Mouse (Mus musculus) retina, embryonic 14.5 days (tissue): ENCODE measurements at regions not wholly inside any gene's neighbourhood (a gene's known extent, or its start where the extent isn't known, plus 50 kb on each side); places are given as distances from the start of the nearest gene placed in this dataset.
A peak's percentile ranks its signal among the peaks of the same experiment; 100 is the strongest.
"Not testable (repeated sequence)": the region's sequence is repeated elsewhere in the genome, so short reads cannot be mapped to it uniquely, and the experiment has no call there.

Experiments used
- DNase-seq: peaks from one replicate; pipeline ENCODE4 v3.0.0-alpha.2; 2015; ENCODE audit warnings: low spot score

DNA sequence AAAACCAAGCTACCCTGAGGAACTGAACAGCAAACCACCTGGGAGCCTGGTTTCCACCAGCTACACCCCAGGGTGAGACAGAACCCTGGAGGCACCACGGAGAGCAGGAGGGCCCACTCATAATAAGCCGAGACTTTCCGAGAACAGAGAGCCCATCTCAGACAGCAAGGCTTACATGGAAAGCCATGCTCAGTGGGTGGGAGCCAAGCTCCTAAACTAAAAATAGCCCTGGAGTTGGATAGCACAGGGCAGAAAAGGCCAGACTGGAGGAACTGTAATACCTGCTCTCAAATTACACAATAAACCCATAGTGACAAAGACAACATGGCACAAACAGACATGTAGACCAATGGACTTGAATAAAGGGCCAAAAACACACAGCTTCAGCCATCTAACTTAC lies 69.9 kb downstream of the Fbxo4 start:
- no peak for DNase-seq

DNA sequence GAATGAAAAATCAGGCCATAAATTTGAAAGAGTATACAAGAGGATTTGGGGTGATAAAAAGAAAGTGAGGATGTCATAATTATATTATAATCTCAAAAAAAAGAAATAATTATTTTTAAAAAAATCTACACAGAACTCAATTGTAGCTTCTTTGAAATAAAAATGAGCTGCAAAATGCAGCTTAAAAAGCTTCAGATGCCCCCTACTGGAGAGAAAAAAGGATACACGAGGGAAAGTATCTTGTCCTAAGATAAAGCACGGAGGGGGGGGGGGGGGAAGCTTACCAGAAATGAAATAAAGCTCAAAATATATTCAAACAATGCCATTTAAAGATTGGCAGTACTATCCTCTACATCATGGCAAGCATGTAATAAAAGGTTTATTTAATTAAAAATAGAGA lies 70.7 kb downstream of the Fbxo4 start:
- DNase-seq, result peak; percentile 39

DNA sequence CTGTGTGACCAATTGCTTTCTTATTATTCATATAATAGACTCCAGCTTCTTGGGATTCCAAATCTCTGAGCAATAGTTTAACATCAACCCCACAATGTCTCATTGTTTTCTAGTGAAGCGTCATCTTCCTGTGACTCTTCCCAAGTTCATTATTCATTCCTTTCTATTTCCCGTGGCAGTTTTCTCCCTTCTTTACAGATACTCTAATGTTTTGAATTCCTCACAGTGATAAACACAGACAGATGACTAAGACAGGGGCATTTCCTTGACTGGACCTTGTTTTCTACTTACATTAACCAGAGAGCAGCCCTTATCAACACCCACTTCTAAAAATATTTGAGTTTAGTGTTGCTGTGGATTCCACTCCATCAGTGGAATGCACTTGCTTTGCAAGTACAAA lies 73.8 kb downstream of the Fbxo4 start:
- no peak for DNase-seq

DNA sequence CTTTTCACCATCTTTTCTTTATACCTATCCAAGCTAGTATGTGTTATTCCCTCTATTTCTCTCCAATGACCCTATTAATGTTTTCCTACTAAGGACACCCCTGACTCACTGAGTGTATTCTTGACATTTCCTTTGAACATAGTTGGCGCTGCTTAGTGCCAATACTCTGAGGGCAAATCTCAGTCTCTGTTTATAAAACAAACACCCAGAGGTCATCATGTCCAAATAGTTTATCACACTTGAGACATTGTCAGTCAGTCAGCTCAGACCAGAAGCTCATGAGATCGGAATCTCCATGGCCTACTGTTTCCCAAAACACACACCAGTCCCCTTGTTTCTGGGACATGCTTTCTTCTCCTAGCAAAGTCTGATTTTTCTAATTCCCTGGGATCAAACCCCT lies 100.9 kb downstream of the Fbxo4 start:
- no peak for DNase-seq

DNA sequence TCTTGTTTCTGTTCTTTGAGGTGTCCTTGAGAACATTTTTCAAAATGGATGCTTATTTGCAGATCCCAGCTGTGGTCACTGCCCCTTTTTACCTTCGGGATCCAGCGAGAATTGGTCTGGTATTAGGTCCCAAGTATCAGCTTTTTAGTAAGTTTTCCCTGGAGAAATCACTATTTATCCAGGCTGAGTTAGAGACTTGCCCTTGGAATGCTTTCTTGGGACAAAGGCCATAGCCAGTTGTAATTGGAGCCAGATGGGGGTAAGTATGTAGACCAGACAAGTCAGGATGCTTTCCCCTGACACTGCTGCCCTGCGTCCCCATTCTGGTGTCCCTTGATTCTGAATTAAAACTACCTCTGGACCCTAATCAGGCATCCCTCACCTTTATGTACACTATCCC lies 101.9 kb downstream of the Fbxo4 start:
- no peak for DNase-seq

DNA sequence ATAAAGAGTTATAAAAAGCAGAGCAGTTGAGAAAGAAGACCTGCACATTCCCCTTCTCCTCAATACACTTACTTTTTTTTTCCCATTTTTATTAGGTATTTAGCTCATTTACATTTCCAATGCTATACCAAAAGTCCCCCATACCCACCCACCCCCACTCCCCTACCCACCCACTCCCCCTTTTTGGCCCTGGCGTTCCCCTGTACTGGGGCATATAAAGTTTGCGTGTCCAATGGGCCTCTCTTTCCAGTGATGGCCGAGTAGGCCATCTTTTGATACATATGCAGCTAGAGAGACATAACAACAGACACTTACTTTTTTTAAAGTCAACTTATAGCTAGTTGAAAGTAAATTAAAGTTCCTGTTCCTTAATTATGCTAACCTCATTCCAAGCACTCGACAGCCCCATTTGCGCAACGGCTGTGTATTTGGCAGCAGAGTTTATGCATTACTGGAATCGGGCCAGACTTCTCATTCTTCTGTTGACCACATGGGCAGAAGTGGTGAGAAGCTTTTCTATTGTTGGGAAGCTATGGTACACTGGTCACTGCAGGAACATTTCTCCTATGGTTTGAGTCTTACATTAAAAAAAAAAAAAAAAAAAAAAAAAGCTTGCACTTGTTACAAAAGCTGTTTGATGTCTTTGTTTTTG lies 104.0 kb downstream of the Fbxo4 start:
- not testable (repeated sequence) for DNase-seq

DNA sequence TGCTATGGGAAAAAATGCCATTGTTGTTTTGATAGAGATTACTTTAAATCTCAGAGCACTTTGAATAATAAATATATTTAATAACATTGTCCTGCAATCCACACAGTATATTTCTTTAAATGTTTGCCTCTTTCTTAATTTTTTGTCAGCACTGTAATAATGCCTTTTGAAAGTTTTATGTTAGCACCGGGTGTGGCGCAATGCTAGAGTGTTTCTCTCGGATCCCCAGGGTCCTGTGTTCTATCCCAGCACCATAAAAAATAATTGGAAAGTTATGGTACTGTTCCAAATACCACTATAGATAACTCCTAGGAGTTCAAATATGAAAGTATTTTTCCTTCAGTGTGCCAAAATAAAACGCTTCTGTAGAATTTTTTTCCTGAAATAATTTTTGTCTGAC lies 147.6 kb downstream of the Fbxo4 start:
- no peak for DNase-seq

DNA sequence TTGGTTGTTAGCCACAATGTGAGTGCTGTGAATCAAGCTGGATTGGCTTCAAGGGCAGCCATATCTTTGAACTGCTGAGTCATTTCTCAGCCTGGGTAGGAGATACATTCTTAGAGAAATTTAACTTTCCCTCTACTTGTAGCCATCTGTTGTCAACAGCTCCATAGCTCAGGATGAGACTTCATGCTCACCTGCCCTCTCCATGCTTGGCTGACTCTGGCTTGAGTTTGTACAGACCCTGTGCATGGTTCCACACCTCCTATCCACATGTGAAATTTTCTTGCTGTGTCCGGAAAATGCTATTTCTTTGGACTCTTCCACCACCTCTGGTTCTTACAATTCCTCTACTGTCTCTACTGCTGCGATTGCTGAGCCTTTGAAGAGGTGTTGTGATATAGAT lies 173.9 kb downstream of the Fbxo4 start:
- DNase-seq, result no peak

DNA sequence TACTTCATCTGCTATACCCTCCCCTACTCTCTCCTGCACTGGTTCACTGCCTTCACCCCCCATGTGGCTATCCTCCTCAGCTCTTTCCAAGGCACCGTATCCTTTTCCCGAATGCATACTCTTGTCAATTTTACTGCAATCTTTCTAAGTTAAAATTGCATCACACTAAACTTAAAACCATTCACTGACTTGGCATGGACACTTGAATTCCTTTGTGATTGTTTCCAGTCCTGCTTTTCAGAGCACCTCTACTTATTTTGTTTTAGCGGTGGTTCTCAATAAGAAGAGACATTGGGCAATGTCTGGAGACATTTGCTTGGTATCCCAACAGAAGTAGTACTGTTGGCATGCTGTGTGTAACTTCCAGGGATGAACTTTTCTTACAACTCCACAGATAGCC lies 192.6 kb upstream of the Ghr start:
- DNase-seq, result no peak

DNA sequence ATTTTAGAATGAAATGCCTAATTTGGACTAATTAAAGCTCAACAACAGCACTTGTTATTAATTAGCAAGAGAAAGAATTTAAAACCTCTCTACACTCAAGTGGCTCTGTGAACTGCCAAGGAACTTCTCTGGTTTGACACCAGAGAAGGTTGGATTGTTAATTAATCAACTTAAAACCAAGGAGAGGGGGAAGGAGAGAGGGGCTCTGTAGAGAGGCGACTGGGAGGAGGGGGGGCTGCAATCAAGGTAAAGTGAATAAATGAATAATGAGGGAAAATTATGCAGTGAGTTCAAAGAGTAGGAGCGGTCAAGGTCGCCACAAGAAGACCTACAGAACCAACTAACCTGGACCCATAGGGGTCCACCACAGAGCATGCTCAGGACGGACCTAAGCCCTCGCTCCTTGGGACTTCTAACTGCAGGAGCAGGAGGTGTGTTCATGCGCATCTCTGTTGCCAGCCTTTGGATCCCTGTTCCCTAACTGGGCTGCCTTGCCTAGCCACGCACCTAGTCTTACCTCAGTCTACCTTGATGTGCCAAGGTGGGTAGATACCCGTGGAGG lies 189.0 kb upstream of the Ghr start:
- DNase-seq, result no peak

DNA sequence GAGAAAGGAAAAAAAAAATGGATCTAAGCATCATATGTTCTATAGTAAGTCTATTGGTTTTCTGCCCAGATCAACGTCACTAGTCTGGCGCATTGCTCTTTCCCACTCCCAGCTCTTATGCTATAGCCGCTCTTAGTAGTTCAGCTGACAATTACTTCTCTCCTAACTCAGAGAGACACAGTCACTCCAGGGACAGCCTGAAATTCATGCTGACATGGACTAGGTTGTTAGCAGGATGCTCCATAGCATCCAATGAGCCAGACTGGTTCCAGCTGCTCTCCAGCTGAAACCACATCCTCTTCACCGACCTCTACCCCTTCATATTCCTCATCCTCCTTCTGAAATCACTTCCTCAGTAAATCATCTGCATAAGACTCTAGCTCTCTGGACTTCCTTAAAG lies 187.0 kb upstream of the Ghr start:
- DNase-seq, result no peak

DNA sequence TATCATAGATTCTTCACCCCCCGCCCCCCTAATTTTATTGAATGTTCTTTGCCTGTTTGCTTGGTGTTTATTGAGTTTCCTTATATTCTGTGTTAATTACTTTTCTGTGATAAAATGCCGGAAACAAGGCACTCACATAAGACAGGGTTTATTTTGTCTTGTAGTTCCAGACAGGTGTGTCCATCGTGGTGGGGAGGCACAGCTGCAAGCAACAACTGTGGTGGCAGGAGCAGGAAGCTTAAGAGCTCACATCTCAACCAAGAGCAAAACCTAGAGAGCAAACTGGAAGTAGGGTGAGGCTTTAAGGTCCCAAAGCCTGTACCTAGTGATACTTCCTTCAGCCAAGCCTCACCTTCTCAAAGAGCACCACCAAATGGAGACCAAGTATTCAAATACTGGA lies 181.4 kb upstream of the Ghr start:
- DNase-seq, result no peak

DNA sequence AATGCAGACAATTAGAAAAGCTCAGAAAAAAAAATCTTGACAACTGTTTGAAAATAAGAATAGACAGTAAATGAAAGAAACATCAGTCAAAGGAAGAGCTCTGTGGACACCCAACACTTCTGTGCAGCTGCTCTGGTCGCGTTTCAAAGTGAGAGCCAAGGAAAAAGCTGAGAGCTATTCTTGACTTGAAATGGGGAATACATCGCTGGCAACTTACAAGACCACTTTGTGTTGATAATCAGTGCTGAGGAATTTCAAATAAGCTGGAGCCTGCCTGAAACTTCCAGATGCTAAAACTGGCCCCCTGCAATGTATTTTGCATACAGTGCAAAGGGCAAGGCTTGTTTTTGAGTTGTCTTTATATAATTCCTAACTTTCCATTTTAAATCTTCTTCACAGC lies 177.1 kb upstream of the Ghr start:
- DNase-seq, result no peak

DNA sequence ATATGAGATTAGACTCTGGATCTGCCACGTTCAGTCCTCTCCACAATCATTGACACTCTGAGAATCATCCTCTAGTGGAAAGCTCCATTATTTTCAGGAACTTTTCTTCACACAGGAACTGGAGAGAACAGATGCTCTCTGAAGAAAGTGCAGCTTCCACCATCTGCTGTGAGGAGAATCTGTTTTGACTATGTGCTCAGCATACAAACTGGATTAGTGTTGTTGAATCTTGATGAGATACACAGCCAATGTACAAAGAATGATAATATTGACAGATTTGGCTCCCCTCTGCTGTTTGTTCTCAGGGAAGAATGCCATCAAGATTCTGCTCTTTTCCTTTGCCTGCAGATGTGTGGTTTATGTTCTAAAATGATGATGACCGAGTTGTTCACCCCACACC lies 172.3 kb upstream of the Ghr start:
- DNase-seq, result no peak

DNA sequence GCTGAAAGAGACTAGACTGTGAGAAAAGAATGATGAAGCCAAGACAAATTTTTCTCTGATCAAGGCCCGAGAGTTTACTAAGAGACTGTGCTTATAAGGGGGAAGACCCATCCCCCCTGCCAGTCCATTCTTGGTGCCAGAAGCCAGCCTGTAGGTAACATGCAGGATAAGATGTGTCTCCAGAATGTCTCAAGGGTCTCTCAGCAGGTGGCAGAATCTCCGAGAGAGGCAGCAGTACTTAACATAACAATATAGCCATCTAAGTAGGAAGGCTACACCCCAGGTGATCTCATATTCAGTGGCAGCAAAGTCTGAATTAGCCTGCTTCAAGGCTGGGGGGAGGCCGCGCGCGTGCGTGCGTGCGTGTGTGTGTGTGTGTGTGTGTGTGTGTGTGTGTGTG lies 164.8 kb upstream of the Ghr start:
- not testable (repeated sequence) for DNase-seq

DNA sequence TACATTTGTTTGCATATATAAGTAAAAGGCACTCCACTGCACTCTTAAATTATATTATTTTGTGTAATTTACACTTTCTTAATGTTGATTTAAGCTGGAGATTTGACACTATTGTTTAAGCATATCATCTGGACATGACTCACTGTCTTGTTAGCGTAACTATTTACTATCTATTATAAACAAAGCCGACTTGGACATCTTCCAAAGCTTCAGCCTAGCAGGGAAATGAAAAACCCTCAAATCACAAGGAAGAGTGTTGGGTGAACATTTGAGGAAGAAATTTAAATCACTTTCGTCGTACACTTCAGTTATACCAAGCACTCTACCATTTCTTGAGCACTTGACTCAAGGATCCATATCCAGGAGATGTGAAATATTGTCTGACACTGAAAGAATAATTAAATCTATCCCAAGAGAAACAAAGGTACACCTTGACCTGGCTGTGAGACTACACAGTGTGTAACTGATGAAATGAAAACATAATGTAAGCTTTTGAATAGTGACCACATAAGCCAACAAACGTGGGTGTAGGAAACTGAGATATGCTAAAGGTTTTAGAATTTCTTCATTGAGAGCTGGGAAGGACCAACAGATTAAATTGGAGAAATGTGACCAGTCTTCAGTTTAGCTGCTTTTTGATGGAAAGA lies 160.0 kb upstream of the Ghr start:
- no peak for DNase-seq

DNA sequence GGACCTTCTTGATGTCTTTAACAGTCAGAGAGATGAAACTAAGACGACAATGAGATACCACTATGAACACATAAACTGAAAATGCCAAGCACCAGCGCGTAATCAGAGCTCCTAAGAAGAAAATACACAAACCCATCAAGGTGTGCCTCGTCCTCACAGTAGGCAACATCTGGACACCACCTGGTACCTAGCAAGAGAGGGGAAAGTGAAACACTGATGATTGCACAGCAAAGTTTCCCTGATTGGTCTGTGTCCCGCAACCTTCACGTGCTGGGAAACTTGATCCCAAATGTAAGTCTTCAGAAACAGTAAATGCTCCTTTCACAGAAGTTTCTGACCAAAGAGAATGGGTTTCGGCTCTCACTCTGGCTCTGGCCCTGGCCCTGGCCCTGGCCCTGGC lies 158.9 kb upstream of the Ghr start:
- DNase-seq, result no peak

DNA sequence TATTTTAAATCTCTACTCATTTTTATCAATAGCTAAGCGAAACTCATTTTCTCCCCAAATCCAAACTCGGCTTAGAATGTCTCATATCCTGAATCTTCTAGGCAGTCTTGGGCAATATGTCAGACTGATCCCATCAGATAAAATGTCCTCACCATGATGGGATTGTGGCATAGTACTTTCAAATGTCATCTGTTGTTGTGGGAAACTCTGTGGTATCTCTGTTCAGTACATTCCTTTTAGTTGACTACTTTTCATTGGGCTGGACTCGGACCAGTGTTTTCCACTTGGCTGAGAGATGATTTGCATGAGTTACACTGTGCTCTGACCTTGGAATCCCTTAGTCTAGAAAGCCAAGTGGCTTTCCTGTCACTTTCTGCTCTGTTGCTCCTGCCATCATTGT lies 141.9 kb upstream of the Ghr start:
- DNase-seq, result no peak

DNA sequence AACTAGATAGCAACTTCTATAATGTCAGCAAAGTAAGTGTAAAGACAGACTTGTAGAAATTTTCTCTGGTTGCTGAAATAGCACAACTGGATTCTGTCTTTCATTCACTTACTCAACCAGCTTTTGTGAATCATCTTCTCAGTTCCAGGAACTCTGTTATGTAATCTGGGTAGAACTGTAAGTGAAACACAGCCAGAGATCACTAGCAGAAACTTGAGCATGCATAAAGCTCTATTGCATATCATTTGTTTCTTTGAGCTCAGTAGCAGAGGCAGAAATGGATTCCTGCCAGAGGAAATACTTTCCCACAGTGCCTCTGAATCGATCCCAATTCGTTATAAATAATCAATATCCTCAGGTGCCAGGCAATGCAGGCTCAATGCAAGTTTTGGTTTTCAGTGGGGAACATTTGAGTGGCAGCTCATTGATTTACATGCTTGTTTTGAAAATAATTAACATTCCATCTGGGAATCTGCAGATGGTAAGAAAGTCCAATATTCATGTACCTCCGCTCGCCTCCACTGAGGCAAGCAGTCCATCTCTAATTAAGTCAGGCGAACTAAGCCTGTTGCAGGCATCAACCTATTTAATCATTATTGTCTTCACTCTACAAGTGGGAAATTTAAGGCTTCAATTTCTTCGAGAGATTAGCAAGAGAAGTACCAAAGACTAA lies 137.5 kb upstream of the Ghr start:
- no peak for DNase-seq

DNA sequence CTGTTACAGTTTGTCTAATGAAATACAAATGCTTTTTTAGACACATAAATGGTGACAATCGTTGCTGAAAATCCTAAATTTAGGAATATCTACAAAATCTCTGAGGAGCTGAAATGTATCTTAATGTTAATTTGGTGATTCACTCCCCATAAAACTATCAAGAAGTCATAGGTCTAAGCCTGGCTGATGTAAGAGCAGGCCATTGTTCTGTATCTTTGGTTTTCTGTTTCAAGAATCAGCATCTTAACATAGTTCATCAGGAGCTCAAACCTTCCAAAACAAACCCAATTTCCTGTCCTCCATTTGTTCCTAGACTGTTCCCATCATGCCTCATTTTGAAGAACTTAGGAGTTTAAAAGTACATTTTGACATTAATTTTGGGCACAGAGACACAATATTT lies 128.5 kb upstream of the Ghr start:
- DNase-seq, result no peak

DNA sequence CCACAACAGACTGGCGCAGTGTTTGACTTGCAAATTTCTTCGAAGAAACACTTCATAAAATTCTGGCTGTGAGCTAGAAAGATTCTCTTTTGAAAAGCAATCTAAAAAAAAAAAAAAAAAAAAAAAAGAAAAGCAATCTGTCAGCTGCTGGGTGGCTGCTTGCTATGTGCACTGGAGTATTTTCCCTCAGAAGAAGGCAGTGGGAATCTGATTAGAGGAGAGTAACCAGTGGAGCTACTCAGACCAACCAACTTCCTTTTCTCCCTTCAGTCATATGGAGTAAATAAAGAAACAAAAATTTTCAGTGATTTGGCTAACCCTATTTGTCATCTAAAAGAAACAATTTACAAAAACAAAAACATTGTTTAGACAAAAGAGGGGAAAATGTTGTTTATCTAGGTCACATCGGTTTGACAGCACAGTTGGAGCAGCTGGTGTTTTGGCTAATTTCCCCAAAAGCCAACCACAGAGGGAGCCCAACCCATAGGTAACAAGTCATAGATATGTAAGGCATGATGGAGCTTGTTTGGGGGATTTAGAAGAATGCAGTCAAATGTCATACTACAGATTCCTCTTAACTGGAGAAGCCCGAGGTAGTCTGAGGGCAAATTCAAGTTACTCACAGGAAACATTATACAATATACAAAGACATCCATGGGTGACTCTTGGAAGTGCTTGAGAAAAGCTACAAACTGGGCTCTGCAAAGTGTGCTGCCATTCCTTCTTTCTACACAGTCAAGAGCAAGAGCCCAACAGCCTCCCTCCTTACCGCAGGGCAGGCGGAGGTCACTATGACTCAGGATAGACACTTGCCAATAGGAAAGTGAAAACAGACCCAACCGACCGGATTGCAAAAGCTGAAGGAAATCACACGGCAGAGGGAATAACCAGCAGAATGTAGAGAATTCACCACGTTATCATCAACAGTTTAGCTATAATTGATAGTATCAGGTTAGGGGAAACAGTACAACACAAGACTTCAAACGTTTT lies 124.1 kb upstream of the Ghr start:
- DNase-seq, result no peak

DNA sequence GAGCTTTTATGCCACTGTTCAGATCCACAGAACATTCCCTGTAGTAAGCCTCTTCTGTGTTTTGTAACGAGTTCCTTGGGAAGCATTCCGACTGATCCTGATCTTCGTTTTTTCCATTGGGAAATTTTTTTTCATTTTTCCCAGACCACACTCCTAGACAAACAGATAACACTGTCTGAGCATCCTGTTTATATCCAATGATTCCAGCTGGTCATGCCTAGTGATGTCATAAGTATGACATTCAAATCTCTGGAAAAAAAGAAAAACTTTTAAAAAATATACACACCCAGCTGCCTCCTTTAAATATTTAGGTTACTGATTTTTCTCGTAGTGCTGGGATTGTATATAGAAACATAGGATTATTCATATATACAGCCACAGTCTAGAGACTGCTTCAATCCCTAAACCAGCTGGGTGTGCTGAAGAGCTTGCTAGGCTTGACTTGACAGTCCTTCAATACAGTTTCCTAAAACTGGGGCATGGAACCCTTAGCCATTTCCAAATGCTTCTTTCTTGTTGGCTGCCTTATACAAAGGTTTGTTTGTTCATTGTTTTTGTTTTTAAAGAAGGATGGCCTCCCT lies 116.0 kb upstream of the Ghr start:
- no peak for DNase-seq
